Mouse (Mus musculus) liver, adult 2 months (tissue): ENCODE measurements around the gene Tmem238. TPM values are rescaled to one million over a fixed set of nuclear protein-coding genes. Genes with fewer than 3 reads are reported as not detected.
"Not testable (repeated sequence)": the region's sequence is repeated elsewhere in the genome, so short reads cannot be mapped to it uniquely, and the experiment has no call there.

Experiments used
- DNase-seq: peaks from one replicate; pipeline ENCODE4 v3.0.0-alpha.2; 2011; ENCODE audit warnings: low read depth, low spot score; ENCODE audit errors: extremely low read depth
- H3K27ac ChIP-seq: fragments of 200-500 bp; replicated peaks from 2 replicates; pipeline ENCODE4 v1.5.1; 2012; ENCODE audit warnings: low read depth, mild to moderate bottlenecking, control low read depth, inconsistent platforms, low read length; ENCODE audit not compliant: insufficient read depth
- H3K27me3 ChIP-seq: fragments of 200-500 bp; 2 replicates; pipeline ENCODE4 v1.6.1; 2012; ENCODE audit warnings: mild to moderate bottlenecking, moderate library complexity, low read length, inconsistent platforms; ENCODE audit not compliant: control insufficient read depth, insufficient read depth
- H3K36me3 ChIP-seq: fragments of 200-500 bp; 2 replicates; pipeline ENCODE4 v1.6.1; 2012; ENCODE audit warnings: low read length, inconsistent platforms; ENCODE audit not compliant: control insufficient read depth, insufficient read depth
- H3K4me1 ChIP-seq: fragments of 200-500 bp; 2 replicates; pipeline ENCODE4 v1.6.1; 2011; ENCODE audit warnings: low read length; ENCODE audit not compliant: control insufficient read depth, insufficient read depth
- H3K4me3 ChIP-seq: fragments of 200-500 bp; 2 replicates; pipeline ENCODE4 v1.5.1; 2011; ENCODE audit warnings: low read depth, mild to moderate bottlenecking, control low read depth, low read length, moderate library complexity; ENCODE audit not compliant: insufficient read depth
- H3K79me2 ChIP-seq: fragments of 200-500 bp; 2 replicates; pipeline ENCODE4 v1.6.1; 2012; ENCODE audit warnings: inconsistent platforms, mild to moderate bottlenecking, low read length, moderate library complexity; ENCODE audit not compliant: control insufficient read depth, insufficient read depth
- H3K9ac ChIP-seq: fragments of 200-500 bp; 2 replicates; pipeline ENCODE4 v1.6.1; 2012; ENCODE audit warnings: low read depth, mild to moderate bottlenecking, control low read depth, inconsistent platforms, low read length
- CTCF ChIP-seq: fragments of 200-500 bp; IDR thresholded peaks from 2 replicates; pipeline ENCODE4 v1.5.1; 2011; ENCODE audit warnings: low read depth, low read length, control low read depth
- POLR2A ChIP-seq: fragments of 200-500 bp; IDR thresholded peaks from 2 replicates; pipeline ENCODE4 v1.6.1; 2011; ENCODE audit warnings: low read length, control low read depth; ENCODE audit not compliant: insufficient read depth; ENCODE audit errors: extremely low read depth
- WGBS: fragments of 180-500 bp; shearing (Covaris S2); methylation state at CpG from one replicate; pipeline ENCODE4 v1.1.7; 2018; 5-methylcytosine and 5-hydroxymethylcytosine counted together
- polyA plus RNA-seq: library from polyadenylated mRNA; depleted of rRNA; stranded (reverse); fragments of >200 nt; gene quantifications from 2 replicates; pipeline ENCODE4 v1.2.3, GENCODE M21; 2012
- total RNA-seq: library from RNA; depleted of rRNA; stranded (reverse); fragments of >200 nt; gene quantifications from 2 replicates; pipeline ENCODE4 v1.2.3, GENCODE M21; 2014

Tmem238 gene
- total and polyA plus RNA-seq, 2 experiments = 17.3 to 73.2 TPM

GRCm38 (mm10) chr7:4812303-4813104, 23.0 kb upstream of the Tmem238 start, which contains the start of gene Ube2s:
TSS of gene Ube2s (minus strand) at chr7:4812590.
- Histone ChIP-seq H3K36me3 (peaks cover 16% of the 10 kb centered on the region), H3K9ac (peak within 1 kb of the TSS; percentile 91), H3K79me2 (peaks cover 10% of the 10 kb centered on the region; the same call in 1 of the 2 replicates), H3K27ac (peak within 1 kb of the TSS; percentile 92), H3K4me3 (peak within 1 kb of the TSS; percentile 92), H3K27me3 (no peaks in the 10 kb centered on the region), H3K4me1 (peaks cover 17% of the 10 kb centered on the region)
- TF ChIP-seq CTCF (no peak), POLR2A (peak; percentile 73)
- under 1% methylated on average over 62 of the region's 62 CpGs for WGBS
- peak; percentile 100 for DNase-seq

DNA sequence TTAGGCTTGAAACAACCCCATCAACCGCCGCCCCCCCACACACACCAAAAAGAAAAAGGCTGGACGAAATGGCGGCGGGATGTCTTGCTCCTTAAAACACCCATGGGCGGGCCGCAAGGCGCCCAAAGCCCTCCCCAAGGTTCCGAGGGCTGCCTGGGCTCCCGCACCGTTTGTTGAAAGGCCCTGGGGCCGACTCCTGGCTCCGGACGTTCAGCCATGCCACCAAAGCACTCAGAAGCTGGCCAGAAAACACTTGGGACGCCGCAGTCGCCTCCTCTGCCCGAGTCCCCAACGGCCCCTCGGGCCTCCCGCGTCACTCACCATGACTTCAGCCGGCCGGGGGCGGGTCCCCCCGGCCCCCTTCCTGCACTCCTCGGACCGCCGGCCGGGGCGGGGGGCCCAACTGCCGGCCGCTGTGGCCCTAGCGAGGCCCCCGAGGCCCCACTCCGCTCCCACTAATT, 22.4 kb upstream of the Tmem238 start:
- no peak for TF ChIP-seq POLR2A
- Histone ChIP-seq H3K4me1 (peaks cover 17% of the 10 kb centered on the region), H3K4me3 (peak overlapping the region; percentile 92), H3K27ac (peak overlapping the region; percentile 40), H3K36me3 (peaks cover 22% of the 10 kb centered on the region), H3K9ac (peak overlapping the region; percentile 91), H3K79me2 (peaks cover 10% of the 10 kb centered on the region; the same call in 1 of the 2 replicates), H3K27me3 (no peaks in the 10 kb centered on the region)
- DNase-seq = no peak
- WGBS = under 1% methylated on average over 36 of the region's 36 CpGs

DNA sequence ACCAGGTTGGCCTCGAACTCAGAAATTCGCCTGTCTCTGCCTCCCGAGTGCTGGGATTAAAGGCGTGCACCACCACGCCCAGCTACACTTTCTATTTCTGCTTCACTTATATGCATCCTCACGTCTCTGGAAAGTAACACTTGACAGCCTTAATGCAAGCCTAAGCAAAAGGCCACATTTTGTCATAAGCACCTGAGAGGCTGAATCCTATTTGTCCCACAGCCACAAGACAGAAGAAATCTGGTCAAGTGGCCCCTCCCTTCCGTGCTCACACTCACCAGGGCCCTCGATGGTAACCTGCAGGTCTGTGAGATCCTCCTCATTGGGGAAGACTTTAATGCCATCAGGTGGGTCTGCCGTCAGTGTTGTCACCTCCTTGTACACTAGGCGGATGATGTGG, 21.7 kb upstream of the Tmem238 start:
- H3K27ac ChIP-seq, DNase-seq, H3K27me3 ChIP-seq: not testable (repeated sequence)
- peak overlapping the region; percentile 92 for H3K4me3 ChIP-seq
- peaks cover 10% of the 10 kb centered on the region; the same call in 1 of the 2 replicates for H3K79me2 ChIP-seq
- WGBS = 47% methylated on average over 10 of the region's 10 CpGs
- peak overlapping the region; percentile 91 for H3K9ac ChIP-seq
- peaks cover 17% of the 10 kb centered on the region for H3K4me1 ChIP-seq
- H3K36me3 ChIP-seq = peaks cover 29% of the 10 kb centered on the region

DNA sequence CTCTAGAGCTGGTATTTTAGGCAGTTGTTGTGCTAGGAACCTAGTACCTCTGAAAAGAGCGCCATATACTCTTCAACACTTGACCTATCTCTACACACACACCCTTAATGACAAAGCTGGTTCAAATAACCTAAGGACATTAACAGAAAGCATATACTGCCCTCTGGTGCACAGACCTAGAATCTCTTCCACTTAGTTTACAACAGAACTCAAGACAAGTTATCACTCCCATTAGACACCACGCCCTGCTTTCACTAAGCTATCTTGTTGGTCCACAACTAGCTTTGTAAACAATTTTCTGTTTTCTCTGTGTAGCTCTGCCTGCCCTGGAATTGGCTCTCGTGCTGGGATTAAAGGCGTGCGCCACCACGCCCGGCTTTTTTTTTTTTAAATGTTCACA, 17.3 kb upstream of the Tmem238 start:
- H3K27me3 ChIP-seq = no peaks in the 10 kb centered on the region
- 89% methylated on average over 7 of the region's 7 CpGs for WGBS
- no peak overlapping the region for H3K4me3 ChIP-seq
- peak; percentile 53 for DNase-seq
- peaks cover 8% of the 10 kb centered on the region; the same call in 1 of the 2 replicates for H3K79me2 ChIP-seq
- peak; percentile 36; the same call in 1 of the 2 replicates for TF ChIP-seq CTCF
- TF ChIP-seq POLR2A = no peak
- peaks cover 10% of the 10 kb centered on the region for H3K4me1 ChIP-seq
- no peak overlapping the region for H3K9ac ChIP-seq
- no peak overlapping the region for H3K27ac ChIP-seq
- H3K36me3 ChIP-seq = peaks cover 35% of the 10 kb centered on the region

DNA sequence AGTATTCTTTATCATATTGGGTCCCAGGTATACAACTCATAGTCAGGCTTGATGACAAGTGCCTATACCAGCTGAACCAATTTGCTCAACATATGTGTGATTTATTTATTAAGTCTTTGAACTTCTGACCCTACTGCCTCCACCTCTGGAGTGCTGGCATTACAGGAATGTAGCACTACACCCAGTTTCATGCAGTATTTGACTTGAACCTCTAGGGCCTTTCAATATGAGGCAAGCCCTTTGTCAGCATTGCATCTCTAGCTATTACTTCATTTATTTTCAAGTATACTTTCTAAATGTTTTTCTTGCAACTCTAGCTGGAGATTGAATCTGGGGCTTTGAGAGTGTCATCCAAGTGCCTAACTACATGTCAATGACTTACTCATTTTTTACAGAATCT, 12.8 kb upstream of the Tmem238 start:
- H3K36me3 ChIP-seq = peaks cover 18% of the 10 kb centered on the region
- no peak for DNase-seq

More for the DNA sequence above, 12.8 kb upstream of the Tmem238 start:
- Histone ChIP-seq H3K27ac (no peak overlapping the region), H3K9ac (no peak overlapping the region), H3K4me1 (no peaks in the 10 kb centered on the region), H3K27me3 (no peaks in the 10 kb centered on the region), H3K79me2 (no peaks in the 10 kb centered on the region), H3K4me3 (no peak overlapping the region)
- TF ChIP-seq POLR2A = no peak
- no peak for TF ChIP-seq CTCF
